Mouse (Mus musculus) liver, embryonic 16.5 days (tissue): ENCODE results near the gene Lrrc32. TPM values are rescaled to one million over a fixed set of nuclear protein-coding genes. Genes with fewer than 3 reads are reported as not detected.

Experiments used
- ATAC-seq: fragments of 200-750 bp; cut with Nextera tagmentation; 2 replicates; pipeline ENCODE4 v1.8.0; 2017; ENCODE audit warnings: low read depth, mild to moderate bottlenecking, moderate number of reproducible peaks, moderate library complexity
- H3K27ac ChIP-seq: fragments of 300-500 bp; sonication (generic); 2 replicates; pipeline ENCODE4 v1.5.1; 2014; ENCODE audit warnings: mild to moderate bottlenecking, low read length
- H3K27me3 ChIP-seq: fragments of 300-500 bp; sonication (generic); 2 replicates; pipeline ENCODE4 v1.6.1; 2014; ENCODE audit warnings: low read depth, low read length, mixed read lengths; ENCODE audit not compliant: control insufficient read depth, insufficient read depth
- H3K36me3 ChIP-seq: fragments of 300-500 bp; sonication (generic); 2 replicates; pipeline ENCODE4 v1.6.1; 2014; ENCODE audit warnings: mild to moderate bottlenecking; ENCODE audit not compliant: control insufficient read depth, insufficient read depth
- H3K4me1 ChIP-seq: fragments of 300-500 bp; sonication (generic); 2 replicates; pipeline ENCODE4 v1.6.1; 2014; ENCODE audit warnings: low read depth, low read length, mixed read lengths; ENCODE audit not compliant: control insufficient read depth
- H3K4me2 ChIP-seq: fragments of 300-500 bp; sonication (generic); 2 replicates; pipeline ENCODE4 v1.6.1; 2014; ENCODE audit warnings: low read depth, low read length, mixed read lengths
- H3K4me3 ChIP-seq: fragments of 300-500 bp; sonication (generic); 2 replicates; pipeline ENCODE4 v1.5.1; 2014; ENCODE audit warnings: low read depth, mild to moderate bottlenecking, low read length
- H3K9ac ChIP-seq: fragments of 300-500 bp; sonication (generic); 2 replicates; pipeline ENCODE4 v1.6.1; 2014; ENCODE audit warnings: low read depth, low read length
- H3K9me3 ChIP-seq: fragments of 300-500 bp; sonication (generic); replicated peaks from 2 replicates; pipeline ENCODE4 v1.6.1; 2016; ENCODE audit warnings: low read length; ENCODE audit not compliant: control insufficient read depth
- WGBS: fragments of 180-500 bp; shearing (Covaris S2); extraction: QIAGEN DNeasy Blood & Tissue Kit; methylation state at CpG from one replicate; pipeline ENCODE4 v1.1.7; 2014; ENCODE audit not compliant: insufficient replicate concordance; 5-methylcytosine and 5-hydroxymethylcytosine counted together
- polyA plus RNA-seq: library from polyadenylated mRNA; unstranded; fragments of >200 nt; fragmentation: Nextera tagmentation; extraction: Ambion mirVana; gene quantifications from 2 replicates; pipeline ENCODE4 v1.2.1, GENCODE M21; 2015

The Lrrc32 gene
- polyA plus RNA-seq, 1 experiment from 2014 or later = 7.1 TPM

GRCm38 (mm10) chr7:98492331-98492730 is 3.2 kb downstream of the Lrrc32 start:
- 0 out of 2 replicates have a peak overlapping the region, but pooled peaks have one; percentile 4 for H3K4me2 ChIP-seq
- ATAC-seq = no peak
- no peak overlapping the region for H3K27ac ChIP-seq
- H3K9ac ChIP-seq = no peak overlapping the region
- H3K27me3 ChIP-seq = peaks cover 24% of the 10 kb centered on the region
- peaks cover 5% of the 10 kb centered on the region for H3K4me1 ChIP-seq
- 51% methylated on average over 5 of the region's 5 CpGs for WGBS
- no peaks in the 10 kb centered on the region for H3K36me3 ChIP-seq
- no peaks in the 10 kb centered on the region for H3K9me3 ChIP-seq
- no peak overlapping the region for H3K4me3 ChIP-seq

DNA sequence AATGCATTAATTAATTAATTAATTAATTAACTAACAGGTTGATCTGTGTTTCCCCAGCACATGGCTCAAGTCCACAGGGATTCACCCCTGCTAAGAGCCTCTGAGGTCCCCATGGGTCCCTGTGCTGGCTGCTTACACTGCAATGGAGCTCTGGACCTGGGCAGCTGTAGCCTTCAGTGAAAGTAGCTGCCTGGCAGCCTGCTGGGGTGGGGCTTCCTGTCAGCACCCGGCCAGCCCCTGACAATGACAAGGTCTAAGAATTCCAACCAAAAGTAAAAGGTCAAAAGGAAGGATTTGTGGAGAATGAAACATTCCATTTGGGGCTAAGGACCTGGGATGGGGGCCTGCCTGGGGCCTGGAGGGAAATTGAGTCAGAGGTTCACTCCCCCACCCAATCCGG is 4.2 kb downstream of the Lrrc32 start:
- H3K9ac ChIP-seq = no peak overlapping the region
- no peak overlapping the region for H3K4me2 ChIP-seq
- H3K4me1 ChIP-seq = peaks cover 5% of the 10 kb centered on the region
- no peak overlapping the region for H3K4me3 ChIP-seq
- H3K9me3 ChIP-seq = no peaks in the 10 kb centered on the region
- no peak overlapping the region for H3K27ac ChIP-seq
- ATAC-seq = no peak
- H3K27me3 ChIP-seq = peaks cover 24% of the 10 kb centered on the region
- WGBS = 31% methylated on average over 2 of the region's 2 CpGs
- no peaks in the 10 kb centered on the region for H3K36me3 ChIP-seq

DNA sequence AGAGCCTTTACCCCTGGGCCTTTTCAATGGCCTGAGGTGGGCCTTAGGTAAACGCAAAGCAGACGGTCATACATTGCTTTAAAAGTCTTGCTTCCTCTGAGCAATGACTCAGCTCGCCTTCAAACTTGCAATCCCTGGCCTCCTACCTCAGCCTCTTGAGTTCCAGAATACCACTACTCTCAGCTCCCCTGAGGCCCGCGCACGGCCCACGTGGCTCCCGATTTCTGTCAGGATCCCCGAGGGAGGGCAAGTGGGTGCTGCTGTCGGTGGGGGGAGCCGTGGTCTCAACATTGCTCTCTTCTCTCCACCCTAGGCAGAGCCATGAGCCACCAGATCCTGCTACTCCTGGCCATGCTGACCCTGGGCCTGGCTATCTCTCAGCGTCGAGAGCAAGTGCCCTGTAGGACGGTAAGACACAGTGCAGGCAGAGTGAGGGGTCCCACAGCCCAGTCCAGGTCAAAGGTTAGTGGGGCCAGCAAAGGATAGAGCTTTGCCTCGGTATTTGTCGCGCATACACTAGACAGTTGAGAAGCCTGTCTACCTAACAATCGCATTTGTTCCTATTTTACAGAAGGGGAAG is 4.9 kb downstream of the Lrrc32 start:
- H3K4me3 ChIP-seq = no peak overlapping the region
- no peak overlapping the region for H3K9ac ChIP-seq
- H3K36me3 ChIP-seq = no peaks in the 10 kb centered on the region
- H3K9me3 ChIP-seq = no peaks in the 10 kb centered on the region
- peaks cover 5% of the 10 kb centered on the region for H3K4me1 ChIP-seq
- ATAC-seq = no peak
- peaks cover 20% of the 10 kb centered on the region for H3K27me3 ChIP-seq
- WGBS = 43% methylated on average over 18 of the region's 18 CpGs
- H3K4me2 ChIP-seq = no peak overlapping the region
- H3K27ac ChIP-seq = no peak overlapping the region

DNA sequence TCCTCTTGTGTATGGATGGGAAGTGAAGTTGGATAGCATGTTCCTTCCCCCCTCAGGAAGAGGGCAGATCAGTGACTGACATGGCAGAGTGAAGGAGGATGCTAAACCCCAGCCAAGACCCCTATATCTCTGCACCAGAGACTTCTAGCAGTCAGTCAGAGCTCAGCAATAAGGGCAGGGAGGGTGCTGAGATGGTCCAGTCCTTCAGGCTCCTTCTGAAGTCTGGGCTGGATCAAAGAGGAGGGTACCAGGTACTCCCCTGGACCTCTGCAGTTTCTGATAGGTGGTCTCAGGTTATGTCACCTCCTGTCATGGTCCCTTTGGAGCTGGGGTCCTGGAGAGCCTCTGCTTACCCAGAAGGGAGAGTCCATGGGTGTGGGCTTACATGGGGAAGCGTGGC is 6.5 kb downstream of the Lrrc32 start:
- Histone ChIP-seq H3K36me3 (no peaks in the 10 kb centered on the region), H3K27ac (no peak overlapping the region), H3K27me3 (peaks cover 4% of the 10 kb centered on the region), H3K9ac (no peak overlapping the region), H3K9me3 (no peaks in the 10 kb centered on the region), H3K4me2 (no peak overlapping the region), H3K4me1 (peaks cover 2% of the 10 kb centered on the region; the same call in 1 of the 2 replicates), H3K4me3 (no peak overlapping the region)
- WGBS = 52% methylated on average over 1 of the region's 1 CpGs
- ATAC-seq = no peak

DNA sequence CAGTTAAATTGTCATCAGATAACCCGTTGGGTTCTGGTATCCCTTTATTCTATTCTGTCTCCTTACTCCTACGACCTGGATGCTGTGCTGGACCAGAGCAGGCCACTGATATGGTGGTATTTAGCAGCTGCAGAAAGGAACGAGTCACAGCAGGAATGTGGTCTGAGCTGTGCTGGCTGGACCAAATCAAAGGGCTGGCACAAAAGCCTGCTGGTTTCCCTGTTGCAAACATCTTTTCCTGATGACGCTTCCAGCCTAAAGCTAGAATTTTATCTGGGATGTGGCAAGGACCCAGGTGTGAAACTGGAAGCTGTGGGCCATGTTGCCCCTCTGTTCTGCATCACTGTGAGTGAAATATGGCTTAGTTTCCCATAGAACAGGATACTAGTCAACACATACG is 8.4 kb downstream of the Lrrc32 start:
- ATAC-seq = no peak
- H3K36me3 ChIP-seq = no peaks in the 10 kb centered on the region
- 55% methylated on average over 5 of the region's 5 CpGs for WGBS
- H3K9ac ChIP-seq = no peak overlapping the region
- H3K4me2 ChIP-seq = no peak overlapping the region
- H3K9me3 ChIP-seq = no peaks in the 10 kb centered on the region
- no peaks in the 10 kb centered on the region for H3K27me3 ChIP-seq
- peaks cover 2% of the 10 kb centered on the region; the same call in 1 of the 2 replicates for H3K4me1 ChIP-seq
- H3K4me3 ChIP-seq = no peak overlapping the region
- H3K27ac ChIP-seq = no peak overlapping the region

DNA sequence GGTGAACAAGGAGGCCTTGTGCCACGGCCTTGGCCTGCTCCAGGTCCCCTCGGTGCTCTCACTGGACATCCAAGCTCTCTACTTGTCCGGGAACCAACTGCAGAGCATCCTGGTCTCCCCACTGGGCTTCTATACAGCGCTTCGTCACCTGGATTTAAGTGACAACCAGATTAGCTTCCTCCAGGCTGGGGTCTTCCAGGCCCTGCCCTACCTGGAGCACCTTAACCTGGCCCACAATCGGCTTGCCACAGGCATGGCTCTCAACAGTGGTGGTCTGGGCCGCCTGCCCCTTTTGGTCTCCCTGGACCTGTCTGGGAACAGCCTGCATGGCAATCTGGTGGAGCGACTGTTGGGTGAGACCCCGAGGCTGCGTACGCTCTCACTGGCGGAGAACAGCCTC is 9.0 kb downstream of the Lrrc32 start:
- Histone ChIP-seq H3K9ac (no peak overlapping the region), H3K4me1 (peaks cover 2% of the 10 kb centered on the region; the same call in 1 of the 2 replicates), H3K27ac (no peak overlapping the region), H3K4me3 (no peak overlapping the region), H3K36me3 (no peaks in the 10 kb centered on the region), H3K4me2 (no peak overlapping the region), H3K27me3 (no peaks in the 10 kb centered on the region), H3K9me3 (no peaks in the 10 kb centered on the region)
- 72% methylated on average over 12 of the region's 12 CpGs for WGBS
- no peak for ATAC-seq

GRCm38 (mm10) chr7:98498656-98499560 is 9.8 kb downstream of the Lrrc32 start:
- no peak for ATAC-seq
- no peak overlapping the region for H3K27ac ChIP-seq
- WGBS = 67% methylated on average over 20 of the region's 20 CpGs

GRCm38 (mm10) chr7:98499561-98500292 is 10.6 kb downstream of the Lrrc32 start:
- 58% methylated on average over 25 of the region's 25 CpGs for WGBS
- H3K27ac ChIP-seq = no peak overlapping the region
- H3K9ac ChIP-seq = no peak overlapping the region

More at GRCm38 (mm10) chr7:98498656-98499560, 9.8 kb downstream of the Lrrc32 start:
- H3K9ac ChIP-seq = no peak overlapping the region
- H3K4me2 ChIP-seq = no peak overlapping the region
- H3K4me3 ChIP-seq = no peak overlapping the region
- H3K36me3 ChIP-seq = no peaks in the 10 kb centered on the region
- H3K4me1 ChIP-seq = peaks cover 2% of the 10 kb centered on the region; the same call in 1 of the 2 replicates
- no peaks in the 10 kb centered on the region for H3K9me3 ChIP-seq
- no peaks in the 10 kb centered on the region for H3K27me3 ChIP-seq

More at GRCm38 (mm10) chr7:98499561-98500292, 10.6 kb downstream of the Lrrc32 start:
- Histone ChIP-seq H3K27me3 (no peaks in the 10 kb centered on the region), H3K9me3 (no peaks in the 10 kb centered on the region), H3K4me3 (no peak overlapping the region), H3K4me1 (no peaks in the 10 kb centered on the region), H3K36me3 (no peaks in the 10 kb centered on the region), H3K4me2 (no peak overlapping the region)
- ATAC-seq = no peak
